Mouse (Mus musculus): ENCODE results near the gene Hdgf.

Hdgf gene

DNA sequence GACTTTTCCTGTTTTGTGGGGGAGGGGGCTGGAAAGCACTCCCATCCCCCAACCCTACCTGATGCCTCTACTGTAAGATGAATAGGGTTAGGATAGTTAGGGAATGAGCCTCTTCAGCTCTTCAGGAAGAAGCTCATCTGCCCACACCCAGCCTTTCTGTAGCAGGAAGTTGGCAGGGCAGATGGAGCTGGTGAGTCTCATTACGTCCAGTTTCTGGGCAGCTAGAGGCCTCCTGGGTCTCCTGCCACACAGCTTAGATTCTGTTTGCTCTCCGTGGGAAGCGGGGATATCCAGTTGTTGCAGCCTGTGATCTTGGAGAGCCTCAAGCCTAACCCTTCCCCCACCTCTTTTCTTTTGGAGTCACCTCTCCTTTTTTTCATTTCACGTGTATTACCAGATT lies 3.8 kb downstream of the Hdgf start:
- DNase-seq (ENCODE audit: low read depth, low spot score), result no peak

DNA sequence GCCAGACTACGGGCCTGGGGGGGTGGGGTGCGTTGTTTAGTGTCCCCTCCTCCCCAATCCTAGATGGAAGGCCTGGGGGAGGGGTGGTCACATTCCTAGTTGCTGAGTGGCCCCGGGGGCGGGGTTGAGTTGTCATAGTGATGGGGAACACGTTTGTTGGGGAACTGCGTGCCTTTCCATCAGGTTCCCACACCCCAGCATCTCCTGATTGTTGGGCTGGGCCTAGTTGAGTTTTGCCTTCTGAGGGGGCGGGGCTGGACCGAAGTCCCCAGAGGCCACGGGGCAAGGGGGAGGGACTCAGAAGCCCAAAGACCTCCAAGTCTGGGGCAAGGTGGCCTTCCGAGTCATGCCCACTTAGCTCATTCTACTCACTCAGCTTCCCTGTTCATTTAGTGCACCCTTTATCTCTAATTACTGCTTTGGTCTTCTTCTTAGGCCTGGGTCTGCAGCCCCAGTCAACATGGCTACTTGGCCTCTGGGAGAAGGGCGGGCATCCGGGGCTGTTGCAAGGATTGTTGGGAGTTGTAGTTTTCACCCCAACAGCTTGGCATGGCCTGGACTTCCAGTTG lies 4.5 kb downstream of the Hdgf start:
- DNase-seq (ENCODE audit: low read depth, low spot score), result no peak

DNA sequence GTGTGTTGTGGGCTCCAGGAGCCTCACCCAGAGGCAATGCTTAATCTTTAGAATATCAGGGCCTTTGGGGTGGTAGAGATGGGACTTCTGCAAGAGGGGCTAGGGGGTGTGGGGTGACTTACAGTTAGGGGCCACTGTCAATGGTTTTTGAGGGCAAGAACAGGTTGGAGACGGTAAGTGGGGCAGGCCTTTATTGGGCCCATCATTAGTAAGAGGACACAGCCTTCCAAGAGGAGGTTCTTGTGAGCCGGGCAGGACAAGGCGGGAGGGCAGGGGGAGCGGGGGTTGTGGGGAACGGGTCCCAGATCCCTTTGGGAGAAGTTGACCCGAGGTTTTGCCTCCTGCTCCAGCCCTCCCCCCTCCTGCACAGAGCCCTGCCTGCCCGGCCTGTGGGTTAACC lies 7.4 kb downstream of the Hdgf start:
- no peak for DNase-seq (ENCODE audit: low read depth, low spot score)

DNA sequence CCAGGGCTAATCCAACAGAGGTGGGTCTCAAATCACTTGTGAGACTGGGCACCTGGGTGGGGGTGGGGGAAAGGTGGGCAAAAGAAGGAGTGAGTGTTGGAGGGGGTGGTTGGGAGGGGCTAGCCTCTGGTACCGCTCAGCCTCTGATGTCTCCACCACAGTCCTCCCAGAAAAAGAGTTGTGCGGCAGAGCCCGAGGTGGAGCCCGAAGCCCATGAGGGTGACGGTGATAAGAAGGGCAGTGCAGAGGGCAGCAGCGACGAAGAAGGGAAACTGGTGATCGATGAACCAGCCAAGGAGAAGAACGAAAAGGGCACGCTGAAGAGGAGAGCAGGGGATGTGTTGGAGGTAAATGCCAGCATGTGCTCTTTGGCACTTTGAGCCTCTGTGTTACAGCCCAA lies 7.8 kb downstream of the Hdgf start:
- DNase-seq (ENCODE audit: low read depth, low spot score), result no peak

DNA sequence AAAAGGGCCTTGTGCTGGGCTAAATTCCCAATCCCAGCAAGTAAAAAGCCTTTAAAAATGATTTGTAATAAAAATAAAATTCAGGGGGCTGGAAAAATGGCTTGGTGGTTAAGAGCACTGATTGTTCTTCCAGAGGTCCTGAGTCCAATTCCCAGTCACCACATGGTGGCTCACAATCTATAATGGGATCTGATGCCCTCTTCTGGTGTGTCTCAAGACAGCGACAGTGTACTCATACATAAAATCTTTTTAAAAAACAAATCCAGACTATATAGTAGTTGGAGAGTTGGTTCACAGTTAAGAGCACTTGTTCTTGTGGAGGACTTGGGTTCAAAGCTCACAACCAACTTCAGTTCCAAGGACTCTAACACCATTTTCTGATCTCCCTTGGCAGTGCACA lies 10.9 kb downstream of the Hdgf start:
- no peak for DNase-seq (ENCODE audit: low read depth, low spot score)

DNA sequence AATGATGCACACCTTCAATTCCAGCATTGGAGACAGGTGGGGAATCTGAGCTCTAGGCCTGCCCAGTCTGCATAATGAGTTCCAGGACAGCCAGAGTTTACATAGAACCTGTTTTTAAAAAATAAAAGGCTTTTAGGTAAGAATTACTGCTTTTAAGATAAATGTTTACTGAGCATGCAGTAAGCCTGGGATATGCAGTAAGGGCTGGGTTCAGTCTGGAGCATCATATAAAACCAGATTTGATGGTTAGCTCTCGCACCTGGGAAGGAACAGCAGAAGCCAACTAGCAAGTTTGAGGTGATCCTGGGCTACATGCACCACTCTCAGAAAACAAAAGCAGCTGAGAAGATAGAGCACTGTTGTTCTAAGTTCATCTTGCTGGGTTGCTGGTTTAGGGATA lies 12.4 kb downstream of the Hdgf start:
- no peak for DNase-seq (ENCODE audit: low read depth, low spot score)

DNA sequence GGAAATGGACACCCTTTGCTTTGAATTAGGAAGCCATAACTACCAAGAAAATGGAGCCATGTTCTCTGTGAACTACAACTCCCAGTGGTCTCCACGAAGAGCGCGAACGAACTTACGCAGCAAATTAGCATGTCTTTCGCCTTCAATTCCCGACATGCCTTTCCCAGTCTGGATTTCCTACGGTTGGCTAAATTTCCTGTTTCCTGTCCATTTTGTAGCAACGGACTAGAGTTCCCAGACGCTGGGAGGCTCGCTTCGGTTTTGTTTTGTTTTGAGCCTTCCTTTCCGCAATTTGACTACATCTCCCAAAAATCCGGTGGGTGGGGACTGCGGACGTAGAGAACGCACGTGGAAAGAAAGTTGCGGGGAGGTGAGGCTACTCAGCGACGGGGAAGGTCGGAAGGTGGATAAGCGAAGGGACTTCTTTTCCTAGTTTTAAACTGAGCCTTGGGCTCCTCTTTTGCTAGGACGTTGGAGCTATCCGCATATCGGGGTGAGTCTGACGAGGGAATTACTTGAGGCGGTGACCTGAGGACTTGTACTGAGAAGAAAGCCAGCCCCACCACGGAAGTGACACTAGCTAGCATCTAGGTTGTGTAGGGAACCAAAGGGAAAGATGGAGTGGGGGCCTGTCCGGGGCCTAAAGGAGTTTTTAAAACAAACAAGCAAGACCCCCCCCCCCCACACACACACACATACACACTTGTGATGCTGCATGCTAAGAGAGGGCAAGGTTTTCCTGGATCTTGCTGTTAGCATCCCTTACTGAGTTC lies 13.4 kb downstream of the Hdgf start, which contains the start of gene Mrpl24:
Mrpl24 (plus strand) TSS at position 171 of the 773 bp plus-strand sequence.
- DNase-seq (ENCODE audit: low read depth, low spot score), result peak; percentile 83

DNA sequence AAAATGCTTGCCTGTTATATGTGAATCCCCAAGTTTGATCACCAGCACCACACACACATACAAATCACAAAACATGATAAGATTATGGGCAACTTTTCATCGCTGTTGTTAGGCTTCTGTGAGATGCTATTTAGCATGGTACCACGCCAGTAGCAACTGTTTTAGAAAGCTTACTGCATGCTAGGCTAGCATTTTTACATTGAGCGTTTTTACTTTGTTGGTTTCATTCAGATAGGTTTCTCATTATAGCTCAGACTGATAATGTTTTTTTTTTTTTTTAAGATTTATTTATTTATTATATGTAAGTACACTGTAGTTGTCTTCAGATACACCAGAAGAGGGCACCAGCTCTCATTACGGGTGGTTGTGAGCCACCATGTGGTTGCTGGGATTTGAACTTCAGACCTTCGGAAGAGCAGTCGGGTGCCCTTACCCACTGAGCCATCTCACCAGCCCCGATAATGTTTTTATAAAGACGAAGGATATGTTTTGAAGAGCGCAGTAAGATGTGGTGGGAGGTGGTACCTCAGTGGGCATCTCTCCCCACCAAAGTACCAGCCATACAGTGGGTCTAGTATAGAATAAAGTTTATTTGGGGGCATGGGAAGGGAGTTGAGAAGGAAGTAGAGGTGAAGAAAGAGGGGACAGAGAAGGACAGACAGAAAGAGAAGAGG lies 14.3 kb downstream of the Hdgf start:
- no peak for DNase-seq (ENCODE audit: low read depth, low spot score)

DNA sequence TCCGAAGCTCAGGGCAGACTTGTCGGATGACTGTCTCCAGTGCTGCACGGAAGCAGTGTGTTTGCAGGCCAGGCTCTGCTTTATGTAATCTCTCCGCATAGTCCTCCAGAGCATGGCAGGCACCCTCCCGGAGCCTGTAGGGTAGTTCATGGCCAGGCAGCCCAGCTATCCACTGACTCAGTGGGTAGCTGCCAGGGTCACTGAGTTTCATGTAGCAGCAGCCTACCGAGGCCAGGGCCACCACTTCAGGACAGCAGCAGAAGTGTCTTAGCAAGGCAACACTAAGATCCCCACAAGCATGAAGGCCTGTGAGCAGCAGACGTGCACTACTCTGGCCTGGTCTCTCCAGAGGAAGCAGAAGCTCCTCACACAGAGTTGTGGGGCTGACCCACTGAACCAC lies 18.9 kb downstream of the Hdgf start:
- DNase-seq (ENCODE audit: low read depth, low spot score), result no peak

DNA sequence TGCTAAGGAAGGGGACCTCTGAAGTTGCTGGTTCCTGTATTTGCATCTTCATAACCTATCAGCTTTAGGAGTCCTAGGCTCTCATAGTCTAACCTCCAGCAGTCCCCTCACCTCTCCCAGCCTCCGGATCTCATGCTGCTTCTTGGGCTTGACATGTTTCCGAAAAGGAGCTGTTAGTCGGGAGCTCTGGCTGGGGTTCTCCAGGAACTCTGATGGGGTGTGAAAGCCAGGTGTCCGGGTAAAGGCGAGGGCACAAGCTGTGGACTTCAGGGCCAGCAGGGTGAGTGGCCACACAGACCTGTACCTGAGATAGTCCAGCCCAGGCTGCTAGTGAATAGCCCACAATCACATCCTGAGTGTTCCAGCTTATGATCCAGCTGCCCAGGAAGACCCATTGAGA lies 21.3 kb downstream of the Hdgf start:
- no peak for DNase-seq (ENCODE audit: low read depth, low spot score)

DNA sequence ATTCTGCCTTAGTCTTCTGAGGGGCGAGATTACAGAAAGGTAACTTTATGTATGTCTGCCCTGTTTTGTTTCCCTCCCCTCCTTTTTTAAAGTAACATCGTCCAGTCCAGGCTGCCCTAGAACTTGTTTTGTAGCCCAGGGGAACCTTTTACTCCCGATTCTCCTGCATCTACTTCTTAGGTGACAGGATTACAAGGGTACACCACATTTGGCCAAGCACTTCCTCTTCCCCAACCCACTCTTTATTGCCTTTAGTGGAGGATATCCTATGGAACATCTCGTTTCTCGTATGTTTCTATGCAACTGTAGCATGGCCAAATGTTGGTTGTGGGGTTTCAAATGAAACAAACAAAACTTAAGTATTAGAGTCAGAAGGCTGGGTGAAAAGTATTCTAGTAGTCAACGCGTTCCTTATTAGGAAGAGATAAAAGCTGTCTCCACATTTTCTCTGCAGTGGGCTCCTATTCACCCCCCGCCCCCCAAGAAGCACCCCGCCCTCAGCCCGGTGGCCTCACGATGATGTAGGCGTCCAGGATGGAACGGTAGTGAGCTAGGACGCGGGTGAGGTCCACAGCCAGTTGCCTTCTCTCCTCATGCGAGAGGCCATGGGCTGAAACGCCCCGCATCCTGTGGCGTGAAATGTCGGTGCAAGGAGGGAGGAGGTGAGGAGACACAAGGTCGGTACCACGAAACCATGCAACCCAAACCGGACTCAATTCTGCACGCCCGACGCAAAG lies 23.4 kb downstream of the Hdgf start:
- DNase-seq (ENCODE audit: low read depth, low spot score), result peak; percentile 36

DNA sequence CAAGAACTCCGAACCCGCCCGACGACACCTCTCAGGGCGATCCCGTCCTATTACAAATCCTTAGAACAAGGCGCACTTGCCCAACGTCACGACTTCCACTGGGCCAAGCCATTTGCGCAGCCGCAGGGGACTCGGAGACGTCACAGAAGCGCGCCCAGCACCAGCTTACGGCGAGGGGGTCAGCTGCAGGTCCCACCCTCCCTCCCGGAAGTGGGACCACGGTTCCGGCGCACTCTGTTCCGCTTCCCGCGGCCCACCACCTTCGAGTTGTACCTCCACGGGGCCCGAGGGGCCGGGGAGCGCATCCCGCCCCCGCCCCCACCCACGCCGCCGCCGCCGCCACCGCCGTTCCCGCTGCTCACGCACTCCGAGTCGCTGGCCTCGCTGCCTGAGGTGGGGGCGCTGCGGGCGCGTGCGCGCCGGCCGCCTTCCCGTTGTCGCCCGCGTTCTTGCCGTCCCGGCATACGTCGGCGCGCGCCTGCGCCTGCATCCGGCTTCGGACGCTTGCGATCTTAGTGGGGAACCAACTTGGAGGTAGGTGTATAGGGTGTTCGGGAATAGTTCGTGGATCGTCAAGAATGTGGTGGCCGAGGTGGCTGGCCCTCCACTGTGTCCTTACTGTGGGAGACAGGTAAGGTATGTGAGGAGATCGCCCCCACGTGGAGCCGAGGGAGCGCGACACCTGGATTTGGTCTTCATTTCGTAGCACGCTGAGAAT lies 24.1 kb downstream of the Hdgf start, which contains the start of the genes Isg20l2 and Rrnad1:
Isg20l2 (plus strand) TSS at position 237 of the 718 bp plus-strand sequence.
Rrnad1 (minus strand) TSS at position 640 of the 718 bp plus-strand sequence.
- peak; percentile 97 for DNase-seq (ENCODE audit: low read depth, low spot score)

DNA sequence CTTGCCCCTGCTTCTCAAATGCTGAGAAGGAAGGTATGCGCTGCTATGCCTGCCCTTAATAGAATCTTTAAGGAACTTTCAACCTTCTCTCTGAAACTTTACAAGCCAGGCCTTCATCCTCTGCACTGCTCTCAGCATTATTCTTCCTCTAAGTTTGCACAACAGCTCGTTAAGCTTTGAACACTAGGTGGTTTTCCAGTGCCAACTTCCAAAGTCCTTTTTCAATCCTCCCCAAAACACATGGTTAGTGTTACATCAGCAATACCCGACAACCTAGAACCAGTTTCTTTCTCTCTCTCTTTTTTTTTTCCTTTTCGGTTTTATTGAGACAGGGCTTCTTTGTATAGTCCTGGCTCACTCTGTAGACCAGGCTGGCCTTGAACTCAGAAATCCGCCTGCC lies 27.9 kb downstream of the Hdgf start:
- no peak for DNase-seq (ENCODE audit: low read depth, low spot score)

DNA sequence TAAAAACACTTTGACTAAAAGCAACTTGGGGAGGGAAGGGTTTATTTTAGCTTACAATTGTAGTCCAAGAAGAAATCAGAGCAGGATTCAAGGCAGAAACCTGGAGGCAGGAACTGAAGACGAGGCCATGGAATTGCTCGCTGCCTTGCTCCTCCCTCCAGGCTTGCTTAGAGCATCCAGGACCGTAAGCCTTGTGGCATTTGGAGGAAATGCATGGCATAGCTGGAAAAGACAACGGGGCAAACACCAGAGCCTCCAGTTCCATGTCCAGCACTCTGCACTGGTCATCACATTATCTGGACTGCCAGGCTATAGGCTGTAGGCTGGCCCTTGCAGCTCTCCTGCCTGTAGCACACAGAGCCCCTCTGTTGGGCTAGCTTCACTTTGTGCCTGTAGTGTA lies 28.4 kb downstream of the Hdgf start:
- no peak for DNase-seq (ENCODE audit: low read depth, low spot score)

DNA sequence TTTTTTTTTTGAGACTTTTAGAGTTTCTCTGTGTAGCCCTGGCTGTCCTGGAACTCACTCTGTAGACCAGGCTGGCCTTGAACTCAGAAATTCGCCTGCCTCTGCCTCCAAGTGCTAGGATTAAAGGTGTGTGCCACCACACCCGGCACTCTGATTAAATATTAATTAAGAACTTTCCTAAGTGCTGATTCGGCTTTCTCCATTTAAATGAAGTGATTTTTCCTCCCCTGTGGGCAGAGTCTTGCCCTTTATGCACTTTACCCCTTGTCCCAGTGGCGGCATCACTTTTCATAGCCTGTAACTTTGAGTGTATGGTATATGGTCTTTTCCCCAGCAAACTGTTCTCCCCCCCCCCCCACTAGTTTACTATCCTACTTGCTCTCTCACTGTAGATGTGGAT lies 29.1 kb downstream of the Hdgf start:
- no peak for DNase-seq (ENCODE audit: low read depth, low spot score)

DNA sequence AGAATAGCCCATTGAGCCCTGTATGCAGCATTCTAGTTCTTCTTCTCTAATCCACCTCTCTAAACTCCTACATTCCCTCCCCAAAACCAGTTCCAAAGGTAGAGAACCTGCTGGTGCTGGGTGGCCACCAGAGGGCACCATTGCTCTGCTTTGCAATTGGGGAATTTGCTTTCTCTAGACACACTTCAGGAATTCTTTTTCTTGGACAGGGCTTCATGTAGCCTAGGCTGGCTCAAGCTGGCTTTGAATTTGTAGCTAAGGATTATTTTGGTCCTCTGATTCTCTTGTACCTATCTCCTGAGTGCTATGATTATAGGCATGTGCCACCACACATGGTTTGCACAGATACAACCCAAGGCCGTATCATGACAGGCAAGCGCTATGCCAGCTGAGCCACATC lies 29.7 kb downstream of the Hdgf start:
- peak; percentile 57 for DNase-seq (ENCODE audit: low read depth, low spot score)

DNA sequence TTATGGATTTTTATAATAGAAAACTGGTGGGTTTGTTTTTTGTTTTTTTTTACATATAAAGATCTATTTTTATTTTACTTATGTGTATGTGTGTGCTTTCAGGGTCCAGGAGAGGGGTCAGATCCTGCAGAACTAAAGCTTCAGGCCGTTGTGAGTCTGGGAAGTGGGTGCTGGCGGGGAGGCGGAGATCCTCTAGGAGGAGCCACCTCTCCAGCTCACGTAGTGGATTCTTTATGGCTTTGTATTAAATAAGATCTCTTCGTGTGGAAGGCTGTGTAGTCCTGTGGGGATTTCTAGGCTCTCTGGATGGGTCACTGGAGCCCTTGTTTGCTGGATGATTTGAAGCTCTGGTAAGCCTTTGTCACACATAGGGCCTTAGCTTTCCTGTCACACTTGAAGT lies 34.5 kb downstream of the Hdgf start:
- DNase-seq (ENCODE audit: low read depth, low spot score), result no peak

DNA sequence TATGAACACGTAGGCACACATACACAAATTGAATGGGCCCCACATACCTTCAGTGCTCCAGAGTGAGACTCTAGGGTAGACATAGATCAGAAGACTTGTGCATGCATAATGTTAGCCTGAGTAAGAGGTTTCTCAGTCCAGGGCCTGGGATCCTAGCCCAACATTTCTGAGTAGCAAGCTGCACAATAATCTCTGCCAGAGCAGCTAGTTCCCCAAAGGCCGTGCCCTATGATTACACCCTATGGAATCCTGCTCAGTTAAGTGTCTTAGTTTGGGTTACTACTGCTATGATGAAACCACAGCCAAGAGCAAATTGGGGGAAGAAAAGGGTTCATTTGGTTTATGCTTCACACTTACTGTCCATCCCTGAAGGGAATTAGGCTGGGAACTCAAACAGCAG lies 36.4 kb downstream of the Hdgf start:
- no peak for DNase-seq (ENCODE audit: low read depth, low spot score)

DNA sequence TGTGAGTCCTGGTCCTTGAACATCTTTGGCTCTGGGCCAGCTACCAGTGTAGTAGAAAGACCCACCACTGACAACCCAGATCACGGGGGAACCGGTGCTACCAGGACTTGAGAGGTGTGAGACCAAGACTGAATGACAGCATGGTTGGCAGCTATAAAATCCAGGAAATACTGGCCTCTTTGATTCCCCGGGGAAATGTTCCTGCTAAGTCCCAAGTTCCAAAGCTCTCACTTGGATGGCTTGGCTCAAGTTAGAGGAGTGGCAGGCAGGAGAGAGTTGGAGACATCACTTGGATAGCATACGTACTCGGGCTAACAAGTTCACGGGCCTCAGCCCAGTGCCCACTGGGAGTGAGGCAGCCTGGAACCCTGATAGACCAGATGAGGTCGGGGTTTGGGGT lies 37.5 kb downstream of the Hdgf start:
- no peak for DNase-seq (ENCODE audit: low read depth, low spot score)

DNA sequence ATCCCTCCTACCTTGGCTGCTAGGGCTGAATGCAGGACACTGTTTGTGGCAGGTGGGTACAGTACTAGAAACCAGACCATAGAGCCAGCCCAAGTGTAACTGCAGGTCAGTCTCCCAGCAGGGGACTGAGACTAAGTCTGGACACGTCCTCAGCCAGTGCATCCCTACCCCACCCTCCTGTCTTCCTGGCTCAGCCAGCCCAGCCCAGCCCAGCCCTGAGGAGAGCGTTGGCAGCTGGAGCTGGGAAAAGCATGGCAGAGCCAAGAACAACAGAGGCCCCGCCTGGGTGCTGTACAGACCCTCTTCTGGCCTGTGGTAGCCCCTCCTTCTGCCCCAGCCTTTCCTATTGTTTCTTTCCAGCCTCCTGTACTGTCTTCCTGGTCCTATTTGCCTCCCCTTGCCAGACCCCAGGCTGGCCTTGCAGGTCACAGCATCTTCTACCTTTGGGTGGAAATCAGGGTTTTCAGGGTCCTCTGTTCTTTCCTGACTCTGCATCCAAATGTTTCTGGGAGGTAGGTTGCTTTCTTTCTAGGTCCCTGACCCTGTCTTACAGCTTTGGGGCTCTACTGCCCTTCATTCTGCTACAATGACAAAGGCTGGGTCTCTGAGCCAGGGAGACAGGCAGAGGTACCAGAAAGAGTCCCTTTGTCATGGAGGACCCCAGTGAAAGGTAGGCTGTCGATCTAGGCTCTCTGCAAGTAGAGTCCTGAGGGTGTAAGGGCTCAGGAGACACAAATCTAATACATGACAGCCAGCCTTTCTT lies 38.9 kb downstream of the Hdgf start:
- DNase-seq (ENCODE audit: low read depth, low spot score), result no peak
